Mouse (Mus musculus) embryo, embryonic 11 days (tissue): ENCODE data around the gene Eprs.

Experiments
- DNase-seq: peaks from one replicate; pipeline ENCODE4 v3.0.0-alpha.2; 2015

Eprs gene

GRCm38 (mm10) chr1:185452461-185452860 is 89.6 kb downstream of the Eprs start:
- no peak for DNase-seq

DNA sequence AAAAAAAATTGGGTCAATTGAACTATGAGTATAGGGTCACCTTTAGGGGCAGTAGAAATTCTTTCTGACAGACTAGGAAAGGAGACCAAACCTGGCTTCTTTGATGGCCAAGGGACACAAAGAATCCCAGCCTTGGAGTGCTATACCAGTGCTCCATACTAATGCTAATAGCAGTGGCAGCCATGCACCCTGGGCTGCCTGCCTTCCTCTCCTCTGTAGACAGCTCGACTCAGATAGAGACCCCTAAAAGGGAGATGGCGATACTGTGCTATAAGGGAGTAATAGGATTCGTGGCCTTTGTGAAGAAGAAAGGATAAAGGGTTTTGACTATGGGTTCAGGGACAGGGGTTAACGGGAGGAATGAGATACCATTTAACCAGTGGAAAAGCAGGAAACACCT is 91.3 kb downstream of the Eprs start:
- no peak for DNase-seq

GRCm38 (mm10) chr1:185454575-185454954 is 91.7 kb downstream of the Eprs start, which contains the start of gene Slc30a10:
Slc30a10 (plus strand) TSS chr1:185454848.
- DNase-seq, result peak; percentile 68

GRCm38 (mm10) chr1:185454955-185455701 is 92.3 kb downstream of the Eprs start:
- DNase-seq, result peak; percentile 78

- no peak for DNase-seq
Observed at GRCm38 (mm10) chr1:185456327-185456726, 93.5 kb downstream of the Eprs start.

GRCm38 (mm10) chr1:185460096-185460495 is 97.3 kb downstream of the Eprs start:
- no peak for DNase-seq

DNA sequence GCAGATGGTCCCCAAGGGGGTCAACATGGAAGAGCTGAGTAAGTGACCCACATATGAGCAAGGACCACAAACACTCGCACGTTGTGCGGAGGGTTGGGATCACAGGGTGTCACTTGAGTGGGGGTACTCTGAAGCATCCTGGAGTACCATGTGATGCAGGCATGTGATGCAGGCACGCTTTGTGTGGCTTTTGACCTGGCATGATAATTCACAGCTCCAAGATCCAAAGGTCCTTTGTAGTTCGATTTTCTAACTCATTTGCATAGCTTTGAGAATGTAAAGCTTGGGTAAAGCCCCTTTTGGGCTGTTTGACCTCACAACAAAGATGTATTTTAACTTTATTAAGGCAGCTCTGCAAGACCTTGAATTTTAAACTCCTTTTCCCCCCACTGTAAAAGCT is 100.0 kb downstream of the Eprs start:
- DNase-seq, result no peak

- no peak for DNase-seq
Observed at GRCm38 (mm10) chr1:185469551-185470021, 106.7 kb downstream of the Eprs start.

- peak; percentile 55 for DNase-seq
Observed at GRCm38 (mm10) chr1:185472025-185472720, 109.3 kb downstream of the Eprs start.

- no peak for DNase-seq
Observed at GRCm38 (mm10) chr1:185472730-185473129, 109.9 kb downstream of the Eprs start.

DNA sequence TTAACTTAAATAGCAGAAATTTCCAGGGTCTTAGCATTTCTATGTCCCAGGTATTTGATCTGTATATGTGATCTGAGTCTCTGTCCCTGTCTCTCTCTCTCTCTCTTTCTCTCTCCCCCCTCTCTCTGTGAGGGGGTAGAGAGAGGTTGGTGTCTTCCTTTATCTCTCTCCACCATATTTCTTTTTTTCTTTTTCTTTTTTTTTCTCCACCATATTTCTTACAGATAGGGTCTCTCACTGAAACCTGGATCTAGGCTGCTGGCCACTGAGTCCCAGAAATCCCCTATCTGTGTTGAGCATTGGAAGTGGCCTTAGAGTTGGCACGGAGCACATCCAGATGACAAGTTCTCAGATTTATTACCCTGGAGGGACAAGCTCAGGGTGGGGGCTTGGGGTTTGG is 110.6 kb downstream of the Eprs start:
- DNase-seq, result no peak
